Mouse (Mus musculus) activated CD4-positive, CD25-positive, alpha-beta regulatory T cell, adult 9 weeks (primary cell): ENCODE data around the gene Egr2. TPM values are rescaled to one million over a fixed set of nuclear protein-coding genes. Genes with fewer than 3 reads are reported as not detected.

Experiments used
- polyA plus RNA-seq: library from polyadenylated mRNA; unstranded; fragments of 100-300 nt; shearing (Covaris generic); gene quantifications from one replicate; pipeline ENCODE4 v1.2.1, GENCODE M21; 2017

Egr2 gene
- 71.5 TPM for polyA plus RNA-seq

DNA sequence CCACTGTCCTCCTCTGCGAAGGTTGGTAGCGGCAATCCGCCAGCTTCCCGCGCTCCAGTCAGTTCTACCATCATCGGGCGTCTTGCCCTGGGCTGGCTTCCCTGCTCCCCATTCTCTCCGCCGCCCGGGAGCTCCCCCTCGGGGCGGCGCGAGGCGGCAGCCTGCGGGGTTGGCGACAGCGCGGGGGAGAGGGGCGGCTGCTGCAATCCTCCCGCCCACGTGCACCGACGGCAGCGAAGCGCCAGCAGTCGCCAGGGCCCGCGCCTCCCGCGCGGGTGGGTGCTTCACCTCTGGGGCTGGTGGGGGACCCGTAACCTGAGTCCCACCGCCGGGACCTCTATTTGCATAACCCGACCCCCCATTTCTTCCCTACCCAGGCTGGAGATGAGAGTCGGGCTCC, at the start of gene Egr2:
Gene Egr2 (plus strand): TSS at position 220 of the 400 bp plus-strand sequence.

DNA sequence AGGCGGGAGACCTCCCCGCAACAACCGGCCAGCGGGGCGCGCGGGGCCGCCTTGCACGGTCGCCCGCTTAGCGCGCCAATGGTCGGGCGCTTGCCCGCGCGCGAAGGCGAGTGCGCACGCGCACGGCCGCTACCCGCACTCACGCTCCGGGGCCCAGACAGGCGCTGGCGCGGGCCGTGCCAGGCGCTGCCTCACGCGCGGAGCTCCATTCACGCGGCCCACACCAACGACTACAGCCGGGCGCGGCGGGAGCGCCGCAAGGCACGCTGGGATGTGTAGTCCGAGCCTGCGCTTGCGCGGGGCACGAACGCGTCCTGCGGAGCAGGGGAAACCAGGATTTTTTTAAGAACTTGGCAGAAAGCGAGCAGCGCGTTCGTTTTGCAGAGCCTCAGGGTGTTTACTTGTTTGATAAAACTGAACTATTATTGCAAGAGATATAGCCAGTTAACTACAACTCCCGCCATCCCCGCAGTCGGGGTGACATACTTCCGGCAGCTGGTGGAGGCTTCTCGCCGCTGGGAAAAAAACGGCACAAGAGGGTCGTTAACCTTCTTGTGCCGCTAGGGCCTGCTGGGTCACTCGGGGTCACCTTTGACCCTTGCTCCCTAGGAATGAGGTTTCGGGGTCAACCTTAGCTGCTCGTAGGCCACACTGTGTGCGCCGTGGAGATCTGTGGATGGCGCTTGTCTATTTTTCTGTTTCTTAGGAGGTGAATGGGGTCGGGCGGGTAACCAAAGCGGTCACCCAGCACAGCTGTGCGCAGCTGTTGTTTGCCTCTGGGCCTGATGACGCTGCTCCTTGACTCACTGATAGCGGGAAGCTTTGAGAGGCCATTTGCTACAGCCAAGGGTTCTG, 13.8 kb downstream of the Egr2 start, which contains the start of gene Ado:
Gene Ado (minus strand): TSS at position 79 of the 855 bp plus-strand sequence.

Other genes starting within 250 kb of the Egr2 start
- 8.7 TPM for gene Ado, start 13.5 kb downstream of the Egr2 start, polyA plus RNA-seq